Mouse (Mus musculus) inflammation-experienced regulatory T-cells (primary cell): ENCODE data around the gene Sowaha. TPM values are rescaled to one million over a fixed set of nuclear protein-coding genes. Genes with fewer than 3 reads are reported as not detected.

Source experiments
- polyA plus RNA-seq, 2 experiments: library from polyadenylated mRNA; unstranded; fragments of 100-300 nt; shearing (Covaris generic); gene quantifications; one replicate each; pipeline ENCODE4 v1.2.1; 2017

The Sowaha gene
- polyA plus RNA-seq, result not detected

DNA sequence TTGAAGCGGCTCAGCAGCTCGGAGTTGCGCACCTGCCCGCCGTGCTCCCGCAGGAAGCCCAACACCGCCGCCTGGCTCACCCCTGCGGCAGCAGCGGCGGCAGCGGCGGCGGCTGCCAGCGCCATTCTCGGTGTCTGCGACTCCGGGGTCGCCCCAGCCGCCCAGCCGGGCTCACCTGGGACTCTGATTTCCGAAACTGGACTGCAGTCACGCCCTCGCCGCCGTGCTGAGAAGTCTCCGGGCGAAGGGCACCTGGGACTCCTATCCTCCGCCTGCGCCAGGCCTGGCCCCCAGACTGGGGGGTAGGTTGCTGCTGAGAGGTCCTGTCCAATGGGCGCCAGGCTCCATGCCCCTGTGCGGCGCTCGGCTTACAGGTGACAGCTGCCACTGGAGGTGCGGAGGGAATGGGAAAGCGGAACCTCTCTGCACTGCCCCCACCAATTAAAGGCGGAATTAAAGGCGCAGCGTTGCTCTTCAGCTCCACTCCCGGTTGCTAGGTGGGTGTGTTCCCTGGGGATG is at the start of gene Sowaha, which contains the start of gene Gm9945:
Gene Sowaha (minus strand): TSS at position 492 of the 519 bp plus-strand sequence.
Gene Gm9945 (plus strand): TSS at position 384 of the 519 bp plus-strand sequence.

DNA sequence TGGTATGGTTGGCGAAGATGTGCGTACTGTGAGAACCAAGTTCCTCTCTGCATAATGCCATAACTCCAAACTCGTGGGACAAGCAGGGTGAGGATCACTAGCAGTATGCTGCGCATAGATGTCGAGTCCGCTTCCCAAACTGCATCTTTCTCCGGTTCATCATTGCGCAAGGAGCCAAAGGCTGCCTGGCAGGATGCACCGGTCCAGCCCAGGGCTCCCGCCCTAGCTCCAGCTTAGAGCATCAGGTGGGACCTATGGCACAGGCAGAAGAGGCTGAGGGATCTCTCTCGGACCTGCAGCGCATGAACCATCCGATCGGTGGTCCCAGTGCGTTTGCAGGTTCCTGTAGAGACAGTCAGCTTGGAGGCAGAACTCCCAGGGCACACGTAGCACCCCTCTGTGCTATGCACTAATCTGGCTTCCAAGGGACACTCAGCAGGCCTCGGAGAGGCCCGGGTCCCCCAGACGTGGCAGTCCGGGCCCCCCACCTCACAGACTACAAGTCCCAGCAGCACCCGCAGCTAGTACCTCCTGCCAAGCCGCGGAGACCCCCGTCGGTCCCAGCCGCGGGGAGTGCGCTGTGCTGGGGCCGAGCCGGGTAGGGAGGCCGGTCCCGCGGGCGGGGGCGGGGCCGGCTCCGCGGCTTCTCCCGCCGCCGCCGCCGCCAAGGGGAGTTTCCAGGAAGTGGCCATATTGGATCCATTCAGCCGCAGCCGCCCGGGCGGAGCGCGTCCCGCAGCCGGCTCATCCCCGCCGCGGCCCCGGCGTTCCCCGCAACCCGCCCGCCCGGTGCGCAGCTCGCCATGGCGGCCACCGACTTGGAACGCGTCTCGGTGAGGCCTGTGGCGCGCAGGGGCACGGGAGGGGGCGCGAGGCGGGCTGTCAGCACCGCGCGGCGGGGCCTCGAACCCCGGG is 39.4 kb upstream of the Sowaha start, which contains the start of gene Sept8:
Gene Sept8 (plus strand): TSS at position 51 of the 915 bp plus-strand sequence.

DNA sequence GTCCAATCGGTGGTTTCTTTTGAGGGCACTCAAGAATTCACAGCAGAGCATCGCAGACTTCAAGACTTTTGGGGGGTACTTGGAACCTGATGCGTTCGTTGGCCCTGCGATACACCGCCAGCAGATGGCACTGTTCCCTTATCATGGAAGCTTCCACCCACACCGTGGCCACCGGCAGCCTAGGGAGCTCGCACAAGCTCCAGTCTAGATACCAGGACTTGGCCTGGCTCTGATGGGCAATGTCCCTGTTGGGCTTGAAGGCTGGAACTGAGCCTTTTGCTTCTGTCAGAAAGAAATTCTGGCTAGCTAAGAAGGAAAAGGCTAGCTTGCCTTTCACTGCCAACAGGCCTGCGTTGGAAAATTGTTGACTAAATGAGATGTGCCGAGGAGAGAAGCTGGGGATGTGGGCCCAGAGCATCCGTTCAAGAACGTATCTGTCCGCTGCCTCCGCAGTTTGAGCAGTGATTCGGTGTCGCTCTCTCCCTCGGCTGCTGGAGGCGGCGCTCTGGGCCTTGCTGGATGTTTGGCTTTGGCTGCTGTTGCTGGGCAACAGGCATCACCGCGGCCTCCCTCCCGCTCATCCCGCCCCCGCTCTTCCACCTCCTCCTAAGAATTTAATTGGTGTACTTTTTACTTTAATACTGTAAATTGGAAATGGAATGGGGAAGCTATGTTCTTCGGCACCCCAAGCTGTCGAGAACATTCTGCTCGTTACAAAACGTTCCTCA is 9.9 kb downstream of the Sowaha start, which contains the start of gene Gm9837:
Gene Gm9837 (minus strand): TSS at position 512 of the 728 bp plus-strand sequence.

DNA sequence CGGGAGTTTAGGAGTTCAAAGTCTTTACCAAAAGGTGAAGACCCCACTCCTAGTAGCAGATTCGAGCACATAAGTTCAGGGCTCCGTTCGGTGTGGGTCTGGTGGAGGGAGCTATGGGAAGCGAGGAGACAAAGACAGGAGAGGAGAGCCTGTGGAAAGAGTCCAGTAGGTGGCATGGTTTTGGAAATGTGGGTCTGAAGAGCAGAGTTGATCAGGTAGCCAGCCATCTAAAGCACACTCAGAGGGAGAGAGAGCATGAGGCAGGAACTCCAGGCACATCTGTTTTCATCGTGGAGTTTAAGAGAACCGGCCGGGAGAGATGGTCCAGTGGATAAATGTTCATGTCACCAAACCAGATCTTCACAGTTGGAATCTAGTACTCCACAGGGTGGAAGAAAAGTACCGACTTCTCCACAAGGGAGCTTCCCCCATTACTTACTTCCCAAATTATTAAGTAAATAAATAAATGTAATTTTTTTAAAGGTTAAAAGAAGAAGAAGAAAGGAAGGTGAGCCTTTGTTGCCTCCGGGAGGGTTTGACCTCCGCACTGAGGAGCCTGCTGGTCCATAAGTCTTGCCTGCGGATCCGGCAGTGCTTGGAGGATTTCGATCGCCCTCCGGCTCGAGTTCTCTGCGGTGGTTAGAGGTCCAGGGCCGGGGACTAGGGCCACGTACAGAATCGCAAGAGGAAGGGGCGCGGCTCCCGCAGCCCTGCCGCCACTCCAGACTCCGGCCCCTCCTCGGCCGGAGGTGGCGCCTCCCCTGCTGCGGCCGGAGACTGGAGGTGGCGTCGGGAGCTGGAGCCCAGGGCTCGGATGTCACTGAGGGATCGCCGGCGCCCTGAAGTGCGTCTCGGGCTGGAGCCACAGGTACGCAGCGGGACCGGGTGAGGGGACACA is 23.4 kb downstream of the Sowaha start, which contains the start of the genes Gm10447 and Shroom1:
Gene Gm10447 (minus strand): TSS at position 637 of the 898 bp plus-strand sequence.
Gene Shroom1 (plus strand): TSS at position 732 of the 898 bp plus-strand sequence.

DNA sequence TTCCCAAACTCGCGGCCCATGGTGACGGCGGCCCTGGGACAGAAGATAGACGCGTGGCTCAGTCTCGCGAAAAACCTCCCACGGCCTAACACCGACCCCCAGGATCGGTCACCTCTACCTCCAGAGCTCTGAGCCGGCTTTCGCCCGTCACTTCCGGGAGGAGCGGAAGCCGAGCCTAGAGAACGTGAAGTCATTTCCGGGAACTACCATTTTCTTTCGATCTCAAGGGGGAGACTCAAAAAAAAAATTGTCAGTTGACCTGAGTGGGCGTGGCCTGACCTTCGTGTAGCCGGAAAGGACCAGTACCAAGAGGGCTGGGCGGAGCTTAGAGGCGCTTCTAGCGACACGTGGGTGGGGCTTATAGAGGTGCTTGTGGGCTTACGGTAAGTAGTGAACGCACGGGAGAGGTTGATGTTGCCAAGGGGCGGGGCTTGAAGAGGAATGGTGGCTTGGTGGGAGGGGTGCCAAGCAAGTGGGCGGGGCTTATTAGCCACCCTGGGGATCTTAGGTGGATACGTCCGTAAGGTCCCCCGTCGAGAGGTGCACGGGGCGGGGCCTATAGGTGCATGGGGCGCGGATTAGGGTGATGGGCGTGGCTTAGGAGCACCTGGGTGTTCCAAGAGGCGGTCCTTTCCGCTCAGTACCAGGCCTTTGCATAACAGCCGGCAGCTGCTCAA is 49.3 kb downstream of the Sowaha start, which contains the start of the genes Uqcrq and Gdf9:
Gene Uqcrq (minus strand): TSS at position 162 of the 677 bp plus-strand sequence.
Gene Gdf9 (plus strand): TSS at position 354 of the 677 bp plus-strand sequence.

Other genes with a start within 250 kb of the Sowaha start
- gene Hspa4, start 179.8 kb downstream of the Sowaha start, polyA plus RNA-seq, result 100 to 1,000 TPM; 113 to 115 TPM
- gene Zcchc10, start 155.6 kb downstream of the Sowaha start, polyA plus RNA-seq, result 10 to 100 TPM; 31.2 to 35.2 TPM
- gene Aff4, start 129.4 kb downstream of the Sowaha start, polyA plus RNA-seq, result 100 to 1,000 TPM; 129 to 157 TPM
- gene Leap2, start 57.1 kb downstream of the Sowaha start, polyA plus RNA-seq, result not detected
- gene Uqcrq, start 49.4 kb downstream of the Sowaha start, polyA plus RNA-seq, result 100 to 1,000 TPM; 252 to 276 TPM
- 1 to 10 TPM in 1 of 2 experiments, under 1 TPM in 1; 0.24 to 3.1 TPM for gene Gdf9, start 49.3 kb downstream of the Sowaha start, polyA plus RNA-seq
- 1 to 10 TPM in 1 of 2 experiments, not detected in 1; 1.3 TPM for gene Gm10447, start 23.2 kb downstream of the Sowaha start, polyA plus RNA-seq
- under 1 TPM in 1 of 2 experiments, not detected in 1; 0.37 TPM for gene Shroom1, start 23.1 kb downstream of the Sowaha start, polyA plus RNA-seq
- gene Gm9837, start 9.8 kb downstream of the Sowaha start, polyA plus RNA-seq, result under 1 TPM in 1 of 2 experiments, not detected in 1; 0.80 TPM
- gene Gm9945, start 108 bp downstream of the Sowaha start, polyA plus RNA-seq, result not detected
- gene Sept8, start 39.0 kb upstream of the Sowaha start, polyA plus RNA-seq, result 10 to 100 TPM in 1 of 2 experiments, 1 to 10 TPM in 1; 3.6 to 20.4 TPM
- gene Kif3a, start 87.1 kb upstream of the Sowaha start, polyA plus RNA-seq, result 1 to 10 TPM; 7.6 to 7.9 TPM
- gene Il4, start 138.4 kb upstream of the Sowaha start, polyA plus RNA-seq, result 100 to 1,000 TPM in 1 of 2 experiments, 1 to 10 TPM in 1; 4.6 to 100 TPM
- gene Il13, start 154.4 kb upstream of the Sowaha start, polyA plus RNA-seq, result under 1 TPM in 1 of 2 experiments, not detected in 1; 0.39 TPM
- 10 to 100 TPM; 43.5 to 44.4 TPM for gene Rad50, start 227.0 kb upstream of the Sowaha start, polyA plus RNA-seq
- not detected for gene Il5, start 240.5 kb upstream of the Sowaha start, polyA plus RNA-seq